Mouse (Mus musculus) bone marrow, adult 2 months (tissue): ENCODE measurements around the gene Prickle2. TPM values are rescaled to one million over a fixed set of nuclear protein-coding genes. Genes with fewer than 3 reads are reported as not detected.

ENCODE experiments used
- H3K27ac ChIP-seq: fragments of 200-500 bp; 2 replicates; pipeline ENCODE4 v1.5.1; 2012; ENCODE audit warnings: low read depth, mild to moderate bottlenecking, control low read depth, inconsistent platforms, low read length; ENCODE audit not compliant: control insufficient read depth, poor library complexity, insufficient read depth
- H3K4me1 ChIP-seq: fragments of 200-500 bp; 2 replicates; pipeline ENCODE4 v1.6.1; 2011; ENCODE audit warnings: low read length; ENCODE audit not compliant: control insufficient read depth, insufficient read depth
- H3K4me3 ChIP-seq: fragments of 200-500 bp; replicated peaks from 2 replicates; pipeline ENCODE3; 2011; ENCODE audit warnings: mild to moderate bottlenecking, low read depth, low read length, control low read depth; ENCODE audit not compliant: control insufficient read depth
- CTCF ChIP-seq: fragments of 200-500 bp; IDR thresholded peaks from 2 replicates; pipeline ENCODE4 v1.5.1; 2011; ENCODE audit warnings: low read length, control low read depth; ENCODE audit not compliant: control insufficient read depth, insufficient read depth
- POLR2A ChIP-seq: fragments of 200-500 bp; IDR thresholded peaks from 2 replicates; pipeline ENCODE4 v1.6.1; 2011; ENCODE audit warnings: low read depth, mild to moderate bottlenecking, control low read depth, low read length, borderline replicate concordance; ENCODE audit not compliant: control insufficient read depth
- WGBS: fragments of 180-500 bp; shearing (Covaris S2); methylation state at CpG from one replicate; pipeline ENCODE4 v1.1.7; 2018; 5-methylcytosine and 5-hydroxymethylcytosine counted together
- polyA plus RNA-seq: library from polyadenylated mRNA; stranded (reverse); fragments of >200 nt; gene quantifications from 2 replicates; pipeline ENCODE4 v1.2.4, GENCODE M21; 2011; ENCODE audit warnings: low replicate concordance; ENCODE audit not compliant: missing spikeins, insufficient read depth, insufficient read length

Gene Prickle2
- polyA plus RNA-seq, 1 experiment: 19.2 TPM

DNA sequence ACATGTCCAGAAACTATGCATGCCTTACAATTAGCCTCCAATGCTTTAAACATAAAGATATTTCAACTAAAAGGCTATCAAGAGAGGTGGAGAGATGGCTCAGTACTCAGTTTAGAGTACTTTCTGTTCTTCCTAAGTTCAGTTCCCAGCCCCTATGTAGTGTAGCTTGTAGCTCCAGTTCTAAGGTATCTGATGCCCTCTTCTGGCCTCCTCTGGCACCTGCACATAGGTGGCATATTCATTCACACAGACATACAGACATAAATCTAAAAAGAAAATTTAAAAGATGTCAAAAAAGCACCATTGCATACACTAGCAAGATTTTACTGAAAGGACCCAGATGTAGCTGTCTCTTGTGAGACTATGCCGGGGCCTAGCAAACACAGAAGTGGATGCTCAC, 146.7 kb downstream of the Prickle2 start:
- Histone ChIP-seq H3K4me3 (no peak overlapping the region), H3K27ac (no peak overlapping the region), H3K4me1 (no peaks in the 10 kb centered on the region)
- 88% methylated on average over 1 of the region's 1 CpGs for WGBS
- TF ChIP-seq CTCF (no peak), POLR2A (no peak)

GRCm38 (mm10) chr6:92555675-92556074, 150.3 kb downstream of the Prickle2 start:
- Histone ChIP-seq H3K4me1 (no peaks in the 10 kb centered on the region), H3K27ac (no peak overlapping the region), H3K4me3 (no peak overlapping the region)
- WGBS: 25% methylated on average over 2 of the region's 2 CpGs
- TF ChIP-seq CTCF (no peak), POLR2A (no peak)

DNA sequence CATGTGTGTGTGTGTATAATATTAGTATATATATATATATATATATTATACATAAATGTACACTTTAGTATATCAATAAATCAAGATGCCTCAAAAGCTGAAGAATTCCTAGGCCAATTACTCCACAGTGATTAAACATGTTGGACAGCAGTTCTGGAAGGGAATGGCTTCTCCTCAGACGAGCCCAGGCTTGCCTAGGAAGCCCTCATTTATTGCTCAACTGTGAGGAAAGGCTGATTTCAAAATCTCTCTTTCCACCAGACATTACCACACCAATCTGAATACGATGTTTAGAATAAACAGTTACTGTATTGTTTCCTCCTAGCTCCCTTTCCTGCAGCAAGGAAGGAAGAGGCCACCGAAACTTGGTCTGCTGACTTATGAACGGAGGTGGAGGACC, 152.9 kb downstream of the Prickle2 start:
- H3K4me1 ChIP-seq: no peaks in the 10 kb centered on the region
- H3K4me3 ChIP-seq: no peak overlapping the region
- H3K27ac ChIP-seq: no peak overlapping the region
- 38% methylated on average over 4 of the region's 4 CpGs for WGBS
- TF ChIP-seq CTCF: no peak
- TF ChIP-seq POLR2A: no peak

GRCm38 (mm10) chr6:92549246-92549645, 156.7 kb downstream of the Prickle2 start:
- Histone ChIP-seq H3K4me1 (no peaks in the 10 kb centered on the region), H3K4me3 (no peak overlapping the region), H3K27ac (no peak overlapping the region)
- WGBS: 81% methylated on average over 8 of the region's 8 CpGs
- TF ChIP-seq CTCF (no peak), POLR2A (no peak)

- Histone ChIP-seq H3K4me3 (no peak overlapping the region), H3K4me1 (no peaks in the 10 kb centered on the region), H3K27ac (no peak overlapping the region)
- 80% methylated on average over 2 of the region's 2 CpGs for WGBS
- TF ChIP-seq POLR2A (no peak), CTCF (no peak)
These were observed 160.8 kb downstream of the Prickle2 start for GRCm38 (mm10) chr6:92545204-92545603.

GRCm38 (mm10) chr6:92543825-92544224, 162.1 kb downstream of the Prickle2 start:
- Histone ChIP-seq H3K27ac (no peak overlapping the region), H3K4me3 (no peak overlapping the region), H3K4me1 (no peaks in the 10 kb centered on the region)
- TF ChIP-seq POLR2A (no peak), CTCF (no peak)
- 69% methylated on average over 4 of the region's 4 CpGs for WGBS

DNA sequence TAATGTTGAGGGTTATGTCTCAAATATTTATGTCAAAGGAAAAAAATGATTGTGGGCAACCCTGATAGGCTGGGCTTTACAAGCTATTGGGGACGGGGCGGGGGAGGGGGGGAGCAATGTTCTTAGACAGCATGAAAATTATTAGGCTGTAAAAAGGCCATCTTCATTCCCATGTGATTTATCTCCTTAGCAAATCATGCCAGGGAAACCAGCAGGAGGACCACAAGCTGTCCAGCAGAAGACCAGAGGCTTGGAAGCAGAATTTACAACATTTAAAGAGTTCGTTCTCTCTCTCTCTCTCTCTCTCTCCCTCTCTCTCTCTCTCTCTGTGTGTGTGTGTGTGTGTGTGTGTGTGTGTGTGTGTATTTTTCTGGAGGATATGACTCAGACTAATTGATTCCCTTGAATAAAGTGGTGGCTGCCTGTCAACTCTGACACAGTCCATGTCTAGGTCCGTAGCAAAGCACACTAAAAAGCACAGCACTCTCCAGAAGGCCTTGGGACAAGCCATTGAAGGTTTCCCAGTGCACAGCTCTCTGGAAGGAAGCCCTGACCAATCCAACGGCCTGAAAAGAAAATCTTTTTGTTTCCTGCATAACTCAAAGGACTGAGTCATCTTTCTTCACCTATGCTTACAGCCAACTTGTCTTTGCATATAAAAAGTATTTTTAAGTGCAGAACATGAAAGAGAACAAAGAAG, 163.4 kb downstream of the Prickle2 start:
- WGBS: 67% methylated on average over 5 of the region's 5 CpGs
- no peak for TF ChIP-seq CTCF
- TF ChIP-seq POLR2A: no peak
- Histone ChIP-seq H3K4me3 (no peak overlapping the region), H3K4me1 (no peaks in the 10 kb centered on the region), H3K27ac (no peak overlapping the region)

DNA sequence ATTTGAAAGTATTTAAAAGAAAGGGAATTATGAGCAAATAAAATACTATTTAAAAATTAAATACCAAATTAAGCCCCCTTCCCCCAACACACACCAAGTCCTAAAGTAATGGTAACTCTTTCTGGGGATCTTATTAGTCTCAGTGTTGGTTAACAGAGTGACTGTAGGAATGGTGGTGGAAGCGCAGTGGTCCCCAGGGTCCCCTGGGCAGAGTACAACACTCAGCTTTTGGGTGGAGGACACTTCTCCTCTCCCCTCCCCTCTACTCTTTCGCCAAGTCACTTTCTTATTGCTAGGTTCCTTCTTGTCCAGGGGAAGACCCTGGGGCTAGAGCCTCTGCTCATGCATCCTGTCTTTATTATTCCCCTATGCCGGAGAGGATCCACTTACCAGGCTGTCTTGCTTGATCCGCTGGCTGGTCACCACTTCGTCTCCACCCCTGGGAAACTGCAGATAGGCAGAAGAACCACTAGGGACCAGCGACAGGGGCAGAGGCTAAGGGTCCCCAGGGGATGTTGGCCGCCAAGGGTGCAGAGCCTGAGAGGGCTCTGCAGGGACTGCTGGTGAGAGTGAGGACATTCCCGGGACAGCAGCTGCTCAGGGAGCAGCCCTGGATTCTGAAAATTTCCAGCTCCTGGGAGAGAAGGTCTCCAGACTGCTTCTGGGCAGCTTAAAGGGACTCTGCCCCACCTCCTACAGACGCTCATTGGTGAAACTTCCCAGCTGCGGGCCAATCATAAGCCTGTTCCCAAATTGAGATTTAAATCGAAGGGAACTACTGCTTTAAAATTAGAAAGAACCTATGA, 171.5 kb downstream of the Prickle2 start:
- H3K27ac ChIP-seq: no peak overlapping the region
- TF ChIP-seq POLR2A (no peak), CTCF (no peak)
- WGBS: 11% methylated on average over 11 of the region's 11 CpGs
- H3K4me1 ChIP-seq: no peaks in the 10 kb centered on the region
- H3K4me3 ChIP-seq: no peak overlapping the region
